In genomic region chr5:28289111-28289510, GRCm38 (mm10) we compare ENCODE assay signal across 19 mouse cellular contexts. TPM values are rescaled to one million over a fixed set of nuclear protein-coding genes. Genes with fewer than 3 reads are reported as not detected.
DNase-seq lines count a peak whose midpoint lies in the region; ATAC-seq lines count a peak whose summit lies in the region.
"Had no signal": no experiment of that assay in that cellular context is flagged by ENCODE, and none has a peak within 500 bp of the region (broad histone marks: within the 10 kb centered on the region; RNA-seq: fewer than 3 reads in every experiment).

No protein-coding gene starts in this region.

- H3K36me3 ChIP-seq in forebrain, embryonic 12.5 days (replicated peaks): no peaks in the 10 kb centered on the region
- H3K36me3 ChIP-seq: embryonic facial prominence, embryonic 10.5 days; heart, embryonic 13.5 days; hindbrain, embryonic 15.5 days had no signal

- H3K27ac ChIP-seq in forebrain, embryonic 12.5 days: no peak overlapping the region
- H3K27ac ChIP-seq: embryonic facial prominence, embryonic 10.5 days; gastrocnemius, adult 2 months; heart, embryonic 13.5 days; hindbrain, embryonic 15.5 days had no signal

- no peak for DNase-seq in cerebellum, postnatal 4 days (ENCODE audit: low spot score in 2 of 2)
- DNase-seq in cerebellum, adult 9-10 months: peak; percentile 76
- peak; percentile 68 to 69 for DNase-seq in cerebellum, postnatal 25 days
- DNase-seq in embryo, embryonic 9.5 days (ENCODE audit: extremely low spot score): no peak
- no peak for DNase-seq in B cell, adult 2 months
- DNase-seq: adrenal gland, postnatal 10 days; gastrocnemius, adult 2 months; gastrocnemius, postnatal 25 days; heart, postnatal 36 days; kidney, adult 2 months had no signal

- 59% methylated on average over 3 of the region's 3 CpGs for WGBS in forebrain, embryonic 12.5 days

- no peak overlapping the region for H3K9ac ChIP-seq in forebrain, embryonic 12.5 days
- H3K9ac ChIP-seq: heart, embryonic 13.5 days; hindbrain, embryonic 15.5 days had no signal

- ATAC-seq in cerebellum, adult (ENCODE audit: insufficient number of reproducible peaks, low FRiP score, low TSS enrichment): peak; percentile 65; the same call in 1 of the 2 replicates
- no peak for ATAC-seq in forebrain, embryonic 12.5 days (ENCODE audit: low FRiP score)
- ATAC-seq: forebrain, embryonic 14.5 days; intestine, embryonic 16.5 days had no signal

- H3K4me1 ChIP-seq in forebrain, embryonic 12.5 days: no peaks in the 10 kb centered on the region
- H3K4me1 ChIP-seq: embryonic facial prominence, embryonic 10.5 days; heart, embryonic 13.5 days; hindbrain, embryonic 15.5 days had no signal

- 0 out of 2 replicates have a peak, but pooled peaks cover 2% of the 10 kb centered on the region for H3K27me3 ChIP-seq in forebrain, embryonic 12.5 days
- H3K27me3 ChIP-seq: hindbrain, embryonic 15.5 days had no signal

- no peak overlapping the region for H3K4me2 ChIP-seq in forebrain, embryonic 12.5 days
- H3K4me2 ChIP-seq: heart, embryonic 13.5 days; hindbrain, embryonic 15.5 days had no signal

- no peaks in the 10 kb centered on the region for H3K9me3 ChIP-seq in forebrain, embryonic 12.5 days
- H3K9me3 ChIP-seq: embryonic facial prominence, embryonic 10.5 days; heart, embryonic 13.5 days; hindbrain, embryonic 15.5 days had no signal

- no peak overlapping the region for H3K4me3 ChIP-seq in forebrain, embryonic 12.5 days (replicated peaks)
- H3K4me3 ChIP-seq: embryonic facial prominence, embryonic 10.5 days; gastrocnemius, adult 2 months; heart, embryonic 13.5 days; hindbrain, embryonic 15.5 days had no signal

RNA-seq across cellular contexts. Expression of gene Rbm33, which starts 27.8 kb away (rescaled TPM):
- 24.3 and 26.7 TPM in 2 replicates for polyA plus RNA-seq in forebrain, embryonic 12.5 days (2016; fragmentation: Nextera tagmentation; extraction: Ambion mirVana)

RNA-seq across cellular contexts. Expression of gene Cnpy1, which starts 43.5 kb away (rescaled TPM):
- 2.9 and 3.2 TPM in 2 replicates for polyA plus RNA-seq in forebrain, embryonic 12.5 days (2016; fragmentation: Nextera tagmentation; extraction: Ambion mirVana)
- polyA plus RNA-seq: C2C12; heart, embryonic 13.5 days; heart, postnatal 0 days had no signal

Comparison
In these comparisons a context has a peak if more than half of its experiments do, and no peak if none do; other contexts are left out.
1. DNase-seq: peak in cerebellum, adult 9-10 months (single experiment) and cerebellum, postnatal 25 days (2 of 2); none in cerebellum, postnatal 4 days (0 of 2), embryo, embryonic 9.5 days (single experiment) and B cell, adult 2 months (0 of 2).